Mouse (Mus musculus) spleen, adult 2 months (tissue): ENCODE measurements around the gene Lrrc72.

ENCODE experiments used
- CTCF ChIP-seq: fragments of 200-500 bp; IDR thresholded peaks from 2 replicates; pipeline ENCODE4 v1.5.1; 2011; ENCODE audit warnings: mild to moderate bottlenecking, inconsistent platforms; ENCODE audit not compliant: insufficient read depth, insufficient read length, insufficient replicate concordance; ENCODE audit errors: extremely low read depth
- POLR2A ChIP-seq: fragments of 200-500 bp; IDR thresholded peaks from 2 replicates; pipeline ENCODE4 v1.6.1; 2011; ENCODE audit warnings: low read depth, low read length, inconsistent platforms

DNA sequence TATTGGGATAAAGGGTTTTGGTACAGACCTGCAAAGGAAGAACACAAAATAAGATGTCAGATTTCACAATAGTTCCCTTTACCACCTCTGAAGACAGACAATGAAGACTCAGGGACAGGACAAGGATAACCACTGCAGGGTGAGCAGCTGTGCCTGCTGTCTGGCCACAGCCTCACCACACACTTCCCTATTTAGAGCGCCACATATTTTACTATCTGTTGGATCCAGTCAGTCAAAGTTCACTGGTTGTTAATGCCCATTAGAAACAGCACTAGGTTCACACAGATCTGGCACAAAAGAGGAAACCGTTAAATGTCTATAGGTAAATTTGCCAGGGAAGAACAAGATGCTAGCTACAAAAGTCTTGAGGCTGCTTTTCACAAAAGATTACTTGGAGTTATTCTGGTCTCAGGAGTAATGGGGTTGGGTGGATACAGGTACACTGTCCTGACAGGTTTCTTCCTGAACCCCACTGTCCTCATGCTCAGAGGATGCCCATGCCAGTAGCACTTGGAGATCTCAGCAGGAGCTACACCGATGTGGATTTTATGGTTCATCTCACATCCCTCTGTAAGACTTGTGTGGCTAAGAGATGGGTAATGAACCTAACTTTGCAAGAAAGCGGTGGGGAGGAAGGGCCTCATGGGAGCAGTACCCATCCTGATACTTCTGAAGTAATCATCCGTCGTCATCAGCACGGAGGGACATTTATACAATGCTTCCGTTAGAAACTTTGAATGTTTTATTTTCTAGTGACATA, 38.6 kb downstream of the Lrrc72 start:
- TF ChIP-seq POLR2A: no peak
- TF ChIP-seq CTCF: no peak
